Mouse (Mus musculus): ENCODE measurements around the gene Creb3l1. TPM values are rescaled to one million over a fixed set of nuclear protein-coding genes. Genes with fewer than 3 reads are reported as not detected.

Creb3l1 gene
- polyA plus RNA-seq, 2 experiments: 0.66 to 0.84 TPM

DNA sequence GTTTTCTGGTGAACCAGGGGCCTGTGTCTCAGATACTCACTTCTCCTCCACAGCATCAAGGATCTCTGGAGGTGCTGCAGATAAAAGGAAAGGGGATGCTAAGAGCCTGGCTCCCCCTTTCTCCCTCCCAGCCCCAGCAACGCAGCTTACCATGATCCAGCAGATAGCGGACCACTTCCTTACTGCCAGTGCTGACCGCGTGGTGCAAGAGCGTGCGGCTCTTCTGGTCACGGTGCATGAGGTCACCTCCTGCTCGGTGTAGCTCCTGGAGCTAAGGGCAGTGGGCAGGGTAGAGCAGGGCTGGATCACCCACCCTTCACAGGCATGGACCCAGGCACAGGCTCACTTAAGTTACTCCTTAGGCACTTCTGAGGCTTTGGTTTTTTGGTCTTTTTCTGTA lies 90.3 kb downstream of the Creb3l1 start:
- H3K36me3 ChIP-seq (replicated peaks; ENCODE audit: control insufficient read depth, insufficient read depth, low read depth): peaks cover 40% of the 10 kb centered on the region
- DNase-seq (ENCODE audit: low read depth in 3 of 3, low spot score in 3 of 3): no peak
- no peak overlapping the region for H3K4me2 ChIP-seq (ENCODE audit: low read depth)
- H3K9me3 ChIP-seq (ENCODE audit: control insufficient read depth, low read length): no peaks in the 10 kb centered on the region
- H3K4me3 ChIP-seq (ENCODE audit: insufficient read depth in 1 of 2, low read depth in 2 of 2, low read length in 2 of 2): no peak overlapping the region
- H3K27ac ChIP-seq: no peak overlapping the region
- peaks cover 17% of the 10 kb centered on the region for H3K27me3 ChIP-seq (ENCODE audit: control insufficient read depth, insufficient read depth, low read length)
- H3K4me1 ChIP-seq (replicated peaks; ENCODE audit: control insufficient read depth in 2 of 2, insufficient read depth in 2 of 2, low read length in 1 of 2): peaks cover 5 to 7% of the 10 kb centered on the region in 2 experiments
- no peak for ATAC-seq (ENCODE audit: insufficient read depth)
- no peak overlapping the region for H3K9ac ChIP-seq (replicated peaks)
- TF ChIP-seq EP300 (IDR thresholded peaks at IDR 0.05; ENCODE audit: low read depth) (no peak), CTCF (IDR thresholded peaks at IDR 0.05; ENCODE audit: low read depth) (no peak)
- 27% methylated on average over 8 of the region's 8 CpGs for WGBS (ENCODE audit: insufficient replicate concordance)

DNA sequence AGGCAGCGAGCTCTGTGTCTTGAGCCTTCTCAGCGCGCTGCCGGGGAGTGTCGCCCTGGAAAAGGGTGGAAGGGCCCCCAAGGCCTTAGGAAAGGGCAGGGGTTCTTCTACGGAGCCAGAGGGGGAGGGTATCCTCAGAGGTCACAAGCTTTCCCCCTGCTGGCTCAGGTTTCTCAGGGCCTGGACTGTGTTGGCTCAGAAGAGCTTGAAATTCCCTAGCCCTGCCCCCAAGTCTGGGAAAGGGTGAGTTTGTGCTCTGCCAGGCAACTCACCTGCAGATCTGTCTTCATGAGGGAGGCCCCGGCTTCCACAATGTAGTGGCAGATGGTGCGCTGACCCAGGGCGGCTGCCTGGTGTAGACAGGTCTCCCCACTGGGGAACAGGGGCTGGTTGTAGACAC lies 90.8 kb downstream of the Creb3l1 start:
- H3K4me1 ChIP-seq (replicated peaks; ENCODE audit: control insufficient read depth in 2 of 2, insufficient read depth in 2 of 2, low read length in 1 of 2): peaks cover 5 to 7% of the 10 kb centered on the region in 2 experiments
- H3K27ac ChIP-seq: no peak overlapping the region
- no peak overlapping the region for H3K9ac ChIP-seq (replicated peaks)
- H3K9me3 ChIP-seq (ENCODE audit: control insufficient read depth, low read length): no peaks in the 10 kb centered on the region
- 69% methylated on average over 9 of the region's 9 CpGs for WGBS (ENCODE audit: insufficient replicate concordance)
- H3K4me2 ChIP-seq (ENCODE audit: low read depth): no peak overlapping the region
- no peak for DNase-seq (ENCODE audit: low read depth in 3 of 3, low spot score in 3 of 3)
- ATAC-seq (ENCODE audit: insufficient read depth): no peak
- TF ChIP-seq CTCF (IDR thresholded peaks at IDR 0.05; ENCODE audit: low read depth) (no peak), EP300 (IDR thresholded peaks at IDR 0.05; ENCODE audit: low read depth) (no peak)
- no peak overlapping the region for H3K4me3 ChIP-seq (ENCODE audit: insufficient read depth in 1 of 2, low read depth in 2 of 2, low read length in 2 of 2)
- H3K27me3 ChIP-seq (ENCODE audit: control insufficient read depth, insufficient read depth, low read length): peaks cover 17% of the 10 kb centered on the region
- peaks cover 36% of the 10 kb centered on the region for H3K36me3 ChIP-seq (replicated peaks; ENCODE audit: control insufficient read depth, insufficient read depth, low read depth)

DNA sequence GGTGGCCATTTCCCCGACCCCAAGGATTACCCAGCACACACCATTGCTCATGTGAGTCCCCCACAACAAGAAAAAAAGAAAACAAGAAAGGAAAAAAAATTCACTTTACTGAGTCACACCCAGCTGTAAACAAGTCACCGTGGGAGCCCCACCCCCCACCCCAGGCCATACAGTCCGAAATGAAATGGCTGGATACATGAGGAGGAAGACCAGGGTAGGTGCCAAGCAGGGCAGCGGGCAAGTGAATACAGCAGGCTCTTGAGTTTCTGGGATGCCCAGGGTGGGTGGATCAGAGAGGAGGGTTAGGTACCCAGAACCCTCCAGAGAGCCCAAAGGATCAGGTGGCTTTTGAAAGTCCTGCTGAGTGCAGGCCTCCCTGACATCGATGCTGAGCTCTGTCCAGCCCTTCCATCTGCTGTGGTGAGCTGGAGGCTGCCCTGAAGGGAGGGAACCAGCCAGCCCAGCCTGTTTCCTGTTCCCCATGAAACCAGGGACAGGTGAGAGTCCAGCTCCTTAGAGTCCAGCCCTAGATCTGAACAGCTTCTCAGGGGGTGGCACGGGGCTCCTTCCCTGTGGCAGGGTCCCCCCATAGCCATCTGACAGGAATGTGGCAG lies 91.5 kb downstream of the Creb3l1 start:
- WGBS (ENCODE audit: insufficient replicate concordance): 22% methylated on average over 6 of the region's 6 CpGs
- H3K4me3 ChIP-seq (ENCODE audit: insufficient read depth in 1 of 2, low read depth in 2 of 2, low read length in 2 of 2): peak overlapping the region in 1 of 2 experiments; percentile 1; a peak in 2 of 4 replicates
- H3K4me2 ChIP-seq (ENCODE audit: low read depth): peak overlapping the region; percentile 52
- no peak overlapping the region; the same call in 1 of the 2 replicates for H3K9ac ChIP-seq (replicated peaks)
- H3K27me3 ChIP-seq (ENCODE audit: control insufficient read depth, insufficient read depth, low read length): peaks cover 17% of the 10 kb centered on the region
- TF ChIP-seq EP300 (IDR thresholded peaks at IDR 0.05; ENCODE audit: low read depth) (no peak), CTCF (IDR thresholded peaks at IDR 0.05; ENCODE audit: low read depth) (no peak)
- H3K27ac ChIP-seq: no peak overlapping the region
- peaks cover 5 to 7% of the 10 kb centered on the region in 2 experiments for H3K4me1 ChIP-seq (replicated peaks; ENCODE audit: control insufficient read depth in 2 of 2, insufficient read depth in 2 of 2, low read length in 1 of 2)
- ATAC-seq (ENCODE audit: insufficient read depth): no peak
- H3K36me3 ChIP-seq (replicated peaks; ENCODE audit: control insufficient read depth, insufficient read depth, low read depth): peaks cover 30% of the 10 kb centered on the region
- no peak for DNase-seq (ENCODE audit: low read depth in 3 of 3, low spot score in 3 of 3)
- no peaks in the 10 kb centered on the region for H3K9me3 ChIP-seq (ENCODE audit: control insufficient read depth, low read length)

Small RNA genes within 50 kb of the gene (microRNA-seq; reads per million reads assigned to microRNA genes)
- not detected for gene Mir6999

Other genes starting within 250 kb of the Creb3l1 start
- 0.06 and 0.08 TPM in 2 replicates for gene Chrm4, start 97.3 kb downstream of the Creb3l1 start, polyA plus RNA-seq (2012; rRNA removed)
- gene Chrm4, start 97.3 kb downstream of the Creb3l1 start, polyA plus RNA-seq (2014; fragmentation: Nextera tagmentation; extraction: Ambion mirVana): not detected in 2 replicates
- gene Mdk, start 92.2 kb downstream of the Creb3l1 start, polyA plus RNA-seq (2012; rRNA removed): 13.2 and 19.3 TPM in 2 replicates
- gene Mdk, start 92.2 kb downstream of the Creb3l1 start, polyA plus RNA-seq (2014; fragmentation: Nextera tagmentation; extraction: Ambion mirVana): 12.7 and 13.7 TPM in 2 replicates
- 0.01 and 0.02 TPM in 2 replicates for gene Gm9821, start 78.8 kb downstream of the Creb3l1 start, polyA plus RNA-seq (2012; rRNA removed)
- gene Gm9821, start 78.8 kb downstream of the Creb3l1 start, polyA plus RNA-seq (2014; fragmentation: Nextera tagmentation; extraction: Ambion mirVana): 0.63 and 0.96 TPM in 2 replicates
- gene Dgkz, start 48.6 kb downstream of the Creb3l1 start, polyA plus RNA-seq (2012; rRNA removed): 55.9 and 60.7 TPM in 2 replicates
- gene Dgkz, start 48.6 kb downstream of the Creb3l1 start, polyA plus RNA-seq (2014; fragmentation: Nextera tagmentation; extraction: Ambion mirVana): 19.6 and 26.7 TPM in 2 replicates
- 3.0 and 4.7 TPM in 2 replicates for gene Phf21a, start 68.6 kb upstream of the Creb3l1 start, polyA plus RNA-seq (2012; rRNA removed)
- gene Phf21a, start 68.6 kb upstream of the Creb3l1 start, polyA plus RNA-seq (2014; fragmentation: Nextera tagmentation; extraction: Ambion mirVana): 1.6 and 1.8 TPM in 2 replicates

Data from liver, embryonic 14.5 days (tissue).